Mouse (Mus musculus): ENCODE data around the gene Gm49358. TPM values are rescaled to one million over a fixed set of nuclear protein-coding genes. Genes with fewer than 3 reads are reported as not detected.

Gm49358 gene
- polyA plus RNA-seq, 1 experiment from 2014 or later: not detected

- H3K4me3 ChIP-seq (replicated peaks; ENCODE audit: low read depth, low read length): no peak overlapping the region
- no peak overlapping the region for H3K27ac ChIP-seq
- H3K36me3 ChIP-seq (ENCODE audit: insufficient read depth, low read length): no peaks in the 10 kb centered on the region
- DNase-seq (ENCODE audit: low spot score): no peak
- no peak for TF ChIP-seq CTCF (IDR thresholded peaks at IDR 0.05; ENCODE audit: low read depth)
- no peaks in the 10 kb centered on the region for H3K27me3 ChIP-seq (ENCODE audit: insufficient read depth, low read length)
- H3K9me3 ChIP-seq (replicated peaks; ENCODE audit: low read length): no peaks in the 10 kb centered on the region
- 77% methylated on average over 5 of the region's 5 CpGs for WGBS
- no peak overlapping the region for H3K4me2 ChIP-seq (ENCODE audit: low read length)
- H3K9ac ChIP-seq (ENCODE audit: low read depth, low read length): no peak overlapping the region
- no peak for ATAC-seq (replicated peaks; ENCODE audit: low FRiP score, low read depth)
- H3K4me1 ChIP-seq (replicated peaks; ENCODE audit: insufficient read depth, low read length): no peaks in the 10 kb centered on the region
Observed at GRCm38 (mm10) chr10:86842659-86843058, 78.9 kb downstream of the Gm49358 start.

- TF ChIP-seq CTCF (IDR thresholded peaks at IDR 0.05; ENCODE audit: low read depth): no peak
- DNase-seq (ENCODE audit: low spot score): no peak
- Histone ChIP-seq H3K27ac (no peak overlapping the region), H3K27me3 (ENCODE audit: insufficient read depth, low read length) (no peaks in the 10 kb centered on the region), H3K36me3 (ENCODE audit: insufficient read depth, low read length) (no peaks in the 10 kb centered on the region), H3K9me3 (replicated peaks; ENCODE audit: low read length) (no peaks in the 10 kb centered on the region), H3K4me1 (replicated peaks; ENCODE audit: insufficient read depth, low read length) (no peaks in the 10 kb centered on the region), H3K9ac (ENCODE audit: low read depth, low read length) (no peak overlapping the region), H3K4me2 (ENCODE audit: low read length) (no peak overlapping the region), H3K4me3 (replicated peaks; ENCODE audit: low read depth, low read length) (no peak overlapping the region)
- ATAC-seq (replicated peaks; ENCODE audit: low FRiP score, low read depth): no peak; the same call in 1 of the 2 replicates
- 52% methylated on average over 9 of the region's 9 CpGs for WGBS
Observed at GRCm38 (mm10) chr10:86846926-86847467, 83.2 kb downstream of the Gm49358 start.

- H3K4me2 ChIP-seq (ENCODE audit: low read length): no peak overlapping the region
- H3K9ac ChIP-seq (ENCODE audit: low read depth, low read length): no peak overlapping the region
- no peaks in the 10 kb centered on the region for H3K27me3 ChIP-seq (ENCODE audit: insufficient read depth, low read length)
- no peak for TF ChIP-seq CTCF (IDR thresholded peaks at IDR 0.05; ENCODE audit: low read depth)
- H3K4me3 ChIP-seq (replicated peaks; ENCODE audit: low read depth, low read length): no peak overlapping the region
- H3K9me3 ChIP-seq (replicated peaks; ENCODE audit: low read length): no peaks in the 10 kb centered on the region
- no peak overlapping the region for H3K27ac ChIP-seq
- ATAC-seq (replicated peaks; ENCODE audit: low FRiP score, low read depth) (no peak), DNase-seq (ENCODE audit: low spot score) (no peak)
- 79% methylated on average over 4 of the region's 4 CpGs for WGBS
- H3K4me1 ChIP-seq (replicated peaks; ENCODE audit: insufficient read depth, low read length): no peaks in the 10 kb centered on the region
- no peaks in the 10 kb centered on the region for H3K36me3 ChIP-seq (ENCODE audit: insufficient read depth, low read length)
Observed at GRCm38 (mm10) chr10:86849087-86849486, 85.3 kb downstream of the Gm49358 start.

GRCm38 (mm10) chr10:86849508-86849907, 85.7 kb downstream of the Gm49358 start:
- no peak overlapping the region for H3K4me3 ChIP-seq (replicated peaks; ENCODE audit: low read depth, low read length)
- H3K4me1 ChIP-seq (replicated peaks; ENCODE audit: insufficient read depth, low read length): no peaks in the 10 kb centered on the region
- no peak overlapping the region for H3K4me2 ChIP-seq (ENCODE audit: low read length)
- TF ChIP-seq CTCF (IDR thresholded peaks at IDR 0.05; ENCODE audit: low read depth): no peak
- H3K9ac ChIP-seq (ENCODE audit: low read depth, low read length): no peak overlapping the region
- no peaks in the 10 kb centered on the region for H3K27me3 ChIP-seq (ENCODE audit: insufficient read depth, low read length)
- no peak overlapping the region for H3K27ac ChIP-seq
- no peaks in the 10 kb centered on the region for H3K9me3 ChIP-seq (replicated peaks; ENCODE audit: low read length)
- no peaks in the 10 kb centered on the region for H3K36me3 ChIP-seq (ENCODE audit: insufficient read depth, low read length)
- DNase-seq (ENCODE audit: low spot score) (no peak), ATAC-seq (replicated peaks; ENCODE audit: low FRiP score, low read depth) (no peak)
- 75% methylated on average over 4 of the region's 4 CpGs for WGBS

GRCm38 (mm10) chr10:86852160-86852559, 88.4 kb downstream of the Gm49358 start:
- DNase-seq (ENCODE audit: low spot score) (no peak), ATAC-seq (replicated peaks; ENCODE audit: low FRiP score, low read depth) (no peak)
- WGBS: 84% methylated on average over 6 of the region's 6 CpGs
- TF ChIP-seq CTCF (IDR thresholded peaks at IDR 0.05; ENCODE audit: low read depth): no peak
- H3K36me3 ChIP-seq (ENCODE audit: insufficient read depth, low read length): no peaks in the 10 kb centered on the region
- H3K4me1 ChIP-seq (replicated peaks; ENCODE audit: insufficient read depth, low read length): no peaks in the 10 kb centered on the region
- no peaks in the 10 kb centered on the region for H3K9me3 ChIP-seq (replicated peaks; ENCODE audit: low read length)
- H3K27ac ChIP-seq: no peak overlapping the region
- H3K4me2 ChIP-seq (ENCODE audit: low read length): no peak overlapping the region
- no peak overlapping the region for H3K9ac ChIP-seq (ENCODE audit: low read depth, low read length)
- no peak overlapping the region for H3K4me3 ChIP-seq (replicated peaks; ENCODE audit: low read depth, low read length)
- H3K27me3 ChIP-seq (ENCODE audit: insufficient read depth, low read length): no peaks in the 10 kb centered on the region

- no peak for TF ChIP-seq CTCF (IDR thresholded peaks at IDR 0.05; ENCODE audit: low read depth)
- 86% methylated on average over 3 of the region's 3 CpGs for WGBS
- H3K4me1 ChIP-seq (replicated peaks; ENCODE audit: insufficient read depth, low read length): no peaks in the 10 kb centered on the region
- no peak overlapping the region for H3K27ac ChIP-seq
- H3K4me2 ChIP-seq (ENCODE audit: low read length): no peak overlapping the region
- H3K4me3 ChIP-seq (replicated peaks; ENCODE audit: low read depth, low read length): no peak overlapping the region
- H3K27me3 ChIP-seq (ENCODE audit: insufficient read depth, low read length): no peaks in the 10 kb centered on the region
- ATAC-seq (replicated peaks; ENCODE audit: low FRiP score, low read depth) (no peak), DNase-seq (ENCODE audit: low spot score) (no peak)
- no peaks in the 10 kb centered on the region for H3K9me3 ChIP-seq (replicated peaks; ENCODE audit: low read length)
- H3K36me3 ChIP-seq (ENCODE audit: insufficient read depth, low read length): no peaks in the 10 kb centered on the region
- no peak overlapping the region for H3K9ac ChIP-seq (ENCODE audit: low read depth, low read length)
Observed at GRCm38 (mm10) chr10:86853433-86853832, 89.7 kb downstream of the Gm49358 start.

GRCm38 (mm10) chr10:86860396-86860795, 96.6 kb downstream of the Gm49358 start:
- no peak for TF ChIP-seq CTCF (IDR thresholded peaks at IDR 0.05; ENCODE audit: low read depth)
- H3K36me3 ChIP-seq (ENCODE audit: insufficient read depth, low read length): no peaks in the 10 kb centered on the region

More at GRCm38 (mm10) chr10:86860396-86860795, 96.6 kb downstream of the Gm49358 start:
- WGBS: 76% methylated on average over 4 of the region's 4 CpGs
- H3K27ac ChIP-seq: no peak overlapping the region
- ATAC-seq (replicated peaks; ENCODE audit: low FRiP score, low read depth): no peak
- no peaks in the 10 kb centered on the region for H3K27me3 ChIP-seq (ENCODE audit: insufficient read depth, low read length)
- DNase-seq (ENCODE audit: low spot score): no peak
- H3K4me2 ChIP-seq (ENCODE audit: low read length): no peak overlapping the region
- H3K4me1 ChIP-seq (replicated peaks; ENCODE audit: insufficient read depth, low read length): no peaks in the 10 kb centered on the region
- no peaks in the 10 kb centered on the region for H3K9me3 ChIP-seq (replicated peaks; ENCODE audit: low read length)
- no peak overlapping the region for H3K4me3 ChIP-seq (replicated peaks; ENCODE audit: low read depth, low read length)
- H3K9ac ChIP-seq (ENCODE audit: low read depth, low read length): no peak overlapping the region

Measured in kidney, postnatal 0 days (tissue).